Mouse (Mus musculus): Measurements from ENCODE around the gene Medag. TPM values are rescaled to one million over a fixed set of nuclear protein-coding genes. Genes with fewer than 3 reads are reported as not detected.

The Medag gene
- polyA plus RNA-seq, 1 experiment from 2014 or later = 1.9 TPM

DNA sequence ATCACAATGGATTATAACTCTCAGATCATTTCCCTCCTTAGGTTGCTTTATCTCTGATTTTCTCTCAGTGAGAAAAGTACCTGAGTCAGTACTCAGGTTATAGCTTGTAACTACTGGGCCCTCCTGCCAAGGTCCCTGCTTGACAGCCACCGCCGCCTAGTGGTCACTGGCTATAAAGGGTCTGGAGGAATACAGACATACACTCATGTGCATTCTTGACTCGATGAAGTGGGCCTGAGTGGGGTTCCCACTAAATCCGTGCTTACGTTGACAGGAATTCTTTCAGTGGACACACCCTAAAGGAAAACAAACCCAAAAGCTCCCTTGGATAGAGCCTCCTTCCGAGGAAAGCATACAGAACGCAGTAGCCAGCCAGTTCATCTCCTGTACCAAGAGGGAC, 45.0 kb downstream of the Medag start:
- 89% methylated on average over 7 of the region's 7 CpGs for WGBS
- H3K9ac ChIP-seq (replicated peaks) = no peak overlapping the region
- H3K9me3 ChIP-seq = no peaks in the 10 kb centered on the region
- H3K4me3 ChIP-seq (replicated peaks) = no peak overlapping the region
- no peak overlapping the region for H3K4me2 ChIP-seq (replicated peaks)
- no peaks in the 10 kb centered on the region for H3K36me3 ChIP-seq
- H3K4me1 ChIP-seq (replicated peaks) = peaks cover 12% of the 10 kb centered on the region; the same call in 1 of the 2 replicates
- H3K27me3 ChIP-seq = no peaks in the 10 kb centered on the region
- no peak for ATAC-seq
- H3K27ac ChIP-seq = no peak overlapping the region

DNA sequence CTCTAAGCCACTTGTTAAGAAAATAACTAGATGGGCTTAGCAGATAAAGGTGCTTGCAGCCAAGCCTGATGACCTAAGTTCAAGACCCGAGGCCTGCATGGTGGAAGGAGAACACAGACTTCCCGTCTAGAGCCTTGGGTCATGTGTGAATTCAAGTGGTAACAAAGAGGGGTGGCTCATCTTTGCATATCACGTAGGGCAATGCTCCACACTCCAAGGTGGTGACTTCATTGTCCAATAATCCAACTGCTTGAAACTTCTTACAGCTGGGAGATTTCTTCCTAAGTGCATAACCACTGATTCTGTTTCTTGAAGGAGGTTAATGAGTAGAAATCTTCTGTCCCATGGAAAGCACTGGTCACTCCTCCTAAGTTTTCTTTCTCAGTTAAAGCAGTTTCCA, 50.5 kb downstream of the Medag start:
- Histone ChIP-seq H3K9me3 (no peaks in the 10 kb centered on the region), H3K4me3 (replicated peaks) (no peak overlapping the region), H3K9ac (replicated peaks) (no peak overlapping the region), H3K4me1 (replicated peaks) (peaks cover 16% of the 10 kb centered on the region; the same call in 1 of the 2 replicates), H3K4me2 (replicated peaks) (no peak overlapping the region), H3K36me3 (no peaks in the 10 kb centered on the region), H3K27me3 (0 out of 2 replicates have a peak, but pooled peaks cover 3% of the 10 kb centered on the region), H3K27ac (no peak overlapping the region)
- no peak for ATAC-seq
- WGBS = 80% methylated on average over 3 of the region's 3 CpGs

DNA sequence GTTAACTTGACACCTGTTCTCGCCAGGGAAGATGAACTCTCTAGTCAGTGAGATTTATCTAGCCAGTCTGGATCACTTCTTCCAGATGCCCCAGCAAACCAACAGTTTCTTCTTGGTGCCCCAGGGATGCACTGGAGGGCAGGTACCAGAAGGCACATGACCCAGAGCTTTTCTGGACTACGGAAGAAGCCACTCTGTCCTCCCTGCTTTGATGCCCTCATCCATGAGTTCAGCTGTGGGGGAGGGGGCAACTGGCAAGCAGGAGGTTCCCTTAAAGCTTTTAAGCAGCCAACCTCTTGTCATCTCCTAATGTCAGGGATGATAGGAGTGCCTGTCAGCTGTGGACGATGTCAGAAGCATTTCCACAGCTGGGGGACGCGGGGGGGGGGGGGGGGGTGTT, 53.8 kb downstream of the Medag start:
- H3K4me2 ChIP-seq (replicated peaks) = no peak overlapping the region
- H3K27me3 ChIP-seq = 0 out of 2 replicates have a peak, but pooled peaks cover 3% of the 10 kb centered on the region
- 44% methylated on average over 5 of the region's 5 CpGs for WGBS
- no peak overlapping the region for H3K4me3 ChIP-seq (replicated peaks)
- H3K36me3 ChIP-seq = no peaks in the 10 kb centered on the region
- ATAC-seq = no peak
- H3K9ac ChIP-seq (replicated peaks) = no peak overlapping the region
- H3K4me1 ChIP-seq (replicated peaks) = peaks cover 7% of the 10 kb centered on the region; the same call in 1 of the 2 replicates
- H3K9me3 ChIP-seq = no peaks in the 10 kb centered on the region
- H3K27ac ChIP-seq = no peak overlapping the region

DNA sequence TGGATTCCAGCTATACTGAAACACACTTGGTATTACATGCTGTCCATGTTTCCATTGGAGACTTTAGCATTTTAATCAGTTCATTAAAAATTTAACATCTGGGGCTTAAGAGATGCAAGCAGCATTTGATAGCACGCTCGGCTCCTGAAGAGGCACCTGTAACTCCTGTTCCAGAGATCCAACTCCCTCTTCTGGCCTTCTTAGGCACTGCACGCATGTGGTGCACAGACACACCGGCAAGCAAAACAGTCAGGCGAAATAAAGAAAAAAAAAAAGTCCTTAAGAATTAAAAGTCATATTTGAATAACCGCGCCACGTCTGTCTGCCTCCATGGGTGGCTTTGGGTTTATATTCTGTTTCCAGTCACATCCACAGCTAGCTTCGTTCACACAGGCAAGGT, 62.6 kb downstream of the Medag start:
- Histone ChIP-seq H3K4me2 (replicated peaks) (no peak overlapping the region), H3K36me3 (no peaks in the 10 kb centered on the region), H3K9me3 (peaks cover 6% of the 10 kb centered on the region; the same call in 1 of the 2 replicates), H3K9ac (replicated peaks) (no peak overlapping the region), H3K27ac (no peak overlapping the region), H3K4me3 (replicated peaks) (no peak overlapping the region), H3K27me3 (no peaks in the 10 kb centered on the region), H3K4me1 (replicated peaks) (no peaks in the 10 kb centered on the region)
- ATAC-seq = no peak
- WGBS = 94% methylated on average over 9 of the region's 9 CpGs

DNA sequence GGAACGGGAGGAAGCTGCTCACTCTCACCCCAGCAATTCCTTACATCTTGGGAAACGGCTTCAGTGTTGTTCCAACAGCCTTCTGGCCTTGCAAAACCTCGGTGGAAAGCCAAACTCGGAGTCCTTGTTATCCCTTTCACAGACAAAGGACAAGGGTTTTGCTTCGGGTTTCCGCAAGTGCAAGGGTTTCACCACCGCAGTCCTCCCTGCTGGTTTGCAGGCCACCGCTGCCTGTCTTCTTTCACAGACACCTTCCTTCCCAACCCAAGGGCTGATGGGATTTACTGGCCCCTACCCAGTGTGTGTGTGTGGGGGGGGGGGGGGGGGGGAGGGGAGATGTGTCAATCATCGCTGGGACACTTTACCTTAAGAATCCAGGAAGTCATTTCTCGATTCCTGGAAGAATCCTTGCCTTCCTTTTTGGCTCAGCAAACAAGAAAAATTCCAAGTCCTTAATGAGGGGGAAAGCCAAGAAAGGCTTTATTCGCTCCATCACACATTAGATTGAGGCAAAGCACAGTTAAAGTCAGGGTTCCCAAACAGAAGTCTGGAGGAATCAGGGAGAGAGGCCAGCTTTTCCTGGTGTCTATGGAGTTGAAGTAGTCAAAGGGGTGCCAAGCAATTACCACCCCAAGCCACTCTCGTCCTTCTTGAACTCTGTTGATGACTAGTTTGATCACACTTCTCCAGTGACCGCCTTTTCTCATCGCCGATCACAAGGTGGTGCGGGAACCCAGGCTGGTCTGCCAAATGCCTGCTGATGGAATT, 63.3 kb downstream of the Medag start:
- Histone ChIP-seq H3K27me3 (no peaks in the 10 kb centered on the region), H3K27ac (no peak overlapping the region), H3K4me2 (replicated peaks) (no peak overlapping the region), H3K9ac (replicated peaks) (no peak overlapping the region), H3K9me3 (peaks cover 6% of the 10 kb centered on the region; the same call in 1 of the 2 replicates), H3K36me3 (no peaks in the 10 kb centered on the region), H3K4me3 (replicated peaks) (no peak overlapping the region), H3K4me1 (replicated peaks) (no peaks in the 10 kb centered on the region)
- no peak for ATAC-seq
- 88% methylated on average over 16 of the region's 16 CpGs for WGBS

Other genes with a start within 250 kb of the Medag start
- 64.4 and 64.8 TPM in 2 replicates for gene Uspl1, start 227.4 kb upstream of the Medag start, polyA plus RNA-seq (2015; fragmentation: Nextera tagmentation; extraction: Ambion mirVana)
- 1,097 and 1,253 TPM in 2 replicates for gene Hmgb1, start 227.3 kb upstream of the Medag start, polyA plus RNA-seq (2015; fragmentation: Nextera tagmentation; extraction: Ambion mirVana)
- gene Alox5ap, start 147.0 kb upstream of the Medag start, polyA plus RNA-seq (2015; fragmentation: Nextera tagmentation; extraction: Ambion mirVana) = 8.6 and 9.1 TPM in 2 replicates
- gene Tex26, start 27.9 kb downstream of the Medag start, polyA plus RNA-seq (2015; fragmentation: Nextera tagmentation; extraction: Ambion mirVana) = 2.3 and 2.5 TPM in 2 replicates
- 0.11 TPM in 1 of 2 replicates, not detected in the other for gene Wdr95, start 116.9 kb downstream of the Medag start, polyA plus RNA-seq (2015; fragmentation: Nextera tagmentation; extraction: Ambion mirVana)
- gene Hsph1, start 224.6 kb downstream of the Medag start, polyA plus RNA-seq (2015; fragmentation: Nextera tagmentation; extraction: Ambion mirVana) = 90.5 and 101 TPM in 2 replicates